Mouse (Mus musculus): ENCODE measurements at regions not wholly inside any gene's neighbourhood (a gene's known extent, or its start where the extent isn't known, plus 50 kb on each side); places are given as distances from the start of the nearest gene placed in this dataset.
A peak's percentile ranks its signal among the peaks of the same experiment; 100 is the strongest.
"Not testable (repeated sequence)": the region's sequence is repeated elsewhere in the genome, so short reads cannot be mapped to it uniquely, and the experiment has no call there.

DNA sequence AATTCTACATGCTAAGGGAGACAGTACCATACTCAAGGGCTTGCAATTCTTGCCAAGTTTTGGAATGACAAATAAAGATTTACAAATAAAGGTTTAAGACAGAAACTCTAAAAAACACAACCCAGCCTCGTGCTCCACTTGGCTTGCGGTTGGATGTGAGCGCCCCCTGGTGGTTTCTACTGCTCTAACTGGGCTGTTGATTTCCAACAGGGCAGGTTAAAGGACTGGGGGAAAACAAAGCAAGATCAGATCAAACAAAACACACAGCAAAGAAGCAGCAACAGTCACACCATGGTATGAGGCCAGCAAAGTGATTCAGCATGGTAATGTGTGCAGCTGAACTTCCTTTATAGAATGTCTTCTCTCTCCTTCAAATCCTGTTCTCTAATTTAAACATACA lies 339.2 kb downstream of the Adam3 start:
- 6% methylated on average over 3 of the region's 3 CpGs for WGBS
- ATAC-seq (ENCODE audit: low read depth): peak; percentile 42; the same call in 1 of the 2 replicates
- H3K27me3 ChIP-seq: no peaks in the 10 kb centered on the region
- no peak overlapping the region for H3K4me2 ChIP-seq
- H3K27ac ChIP-seq (replicated peaks): no peak overlapping the region
- H3K9ac ChIP-seq: no peak overlapping the region
- no peaks in the 10 kb centered on the region for H3K9me3 ChIP-seq
- H3K4me3 ChIP-seq: no peak overlapping the region
- H3K4me1 ChIP-seq (replicated peaks): peaks cover 14% of the 10 kb centered on the region
- no peaks in the 10 kb centered on the region for H3K36me3 ChIP-seq

DNA sequence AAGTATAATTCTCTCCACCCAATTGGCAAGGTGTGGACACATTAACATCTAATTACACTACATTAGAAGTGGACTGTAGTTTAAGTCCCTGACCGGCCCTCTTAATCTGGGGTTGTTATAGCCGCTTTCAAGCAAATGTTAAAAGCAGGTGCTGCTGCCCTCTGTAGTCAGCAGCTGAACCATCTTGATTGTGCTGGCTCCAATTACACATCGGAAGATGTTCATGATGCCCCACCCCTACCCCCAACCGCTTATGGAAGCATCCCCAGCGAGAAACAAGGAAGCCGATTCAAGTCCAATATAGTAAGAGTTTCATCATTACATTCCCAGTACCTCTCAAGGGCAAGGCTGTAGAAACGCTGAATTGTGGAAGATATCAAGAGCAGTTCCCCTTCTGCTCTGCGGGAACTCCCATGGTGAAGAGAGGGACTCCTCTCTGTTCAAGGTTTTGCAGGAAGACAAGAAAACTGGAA lies 341.7 kb downstream of the Adam3 start:
- Histone ChIP-seq H3K27me3 (no peaks in the 10 kb centered on the region), H3K4me2 (no peak overlapping the region), H3K36me3 (no peaks in the 10 kb centered on the region), H3K9me3 (peaks cover 6% of the 10 kb centered on the region; the same call in 1 of the 2 replicates), H3K27ac (replicated peaks) (0 out of 2 replicates have a peak overlapping the region, but pooled peaks have one; percentile 9), H3K4me1 (replicated peaks) (peaks cover 14% of the 10 kb centered on the region), H3K9ac (no peak overlapping the region), H3K4me3 (no peak overlapping the region)
- 64% methylated on average over 8 of the region's 8 CpGs for whole genome bisulfite sequencing
- 0 out of 2 replicates have a peak, but pooled peaks have one; percentile 32 for ATAC-seq (ENCODE audit: low read depth)

DNA sequence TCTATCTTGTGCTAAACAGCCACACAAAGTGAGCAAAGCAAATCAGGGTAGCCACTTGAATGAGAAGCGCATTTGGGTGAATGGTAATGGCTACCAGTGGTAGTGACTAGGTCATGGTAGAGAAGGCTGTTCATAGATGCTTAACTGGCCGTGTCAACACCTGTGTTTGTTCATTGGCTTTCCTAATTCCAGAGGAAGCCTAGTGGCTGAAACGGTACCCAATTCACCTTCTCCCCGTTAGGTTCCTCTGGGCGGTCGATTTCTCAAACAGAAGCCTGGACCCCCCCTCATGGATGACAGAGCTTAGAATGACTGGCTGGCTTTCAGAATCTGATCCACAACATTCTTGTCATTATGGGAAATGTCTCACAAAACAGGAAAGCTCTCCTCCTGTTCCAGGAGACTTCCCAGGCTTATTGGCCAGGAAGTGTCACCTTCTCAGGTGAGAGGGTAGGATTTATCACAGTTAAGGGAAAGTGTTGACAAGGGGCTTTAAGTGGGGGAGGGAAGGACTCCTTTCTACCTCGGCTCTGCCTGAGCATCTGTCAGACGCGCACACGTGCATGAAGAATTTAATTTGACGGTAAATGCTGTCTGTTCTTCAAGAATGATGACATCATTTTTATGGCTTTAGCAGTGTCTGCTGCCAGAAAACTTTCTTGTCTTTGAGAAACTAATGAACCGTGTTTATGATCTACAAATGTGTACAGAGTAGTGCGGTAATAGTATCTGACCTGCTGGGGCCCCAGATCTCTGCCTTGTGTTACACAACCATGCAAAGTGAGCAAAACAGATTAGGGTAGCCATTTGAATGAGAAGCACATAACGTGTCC lies 342.3 kb downstream of the Adam3 start:
- WGBS: 57% methylated on average over 14 of the region's 14 CpGs
- ATAC-seq (ENCODE audit: low read depth): peak; percentile 62; the same call in 1 of the 2 replicates

DNA sequence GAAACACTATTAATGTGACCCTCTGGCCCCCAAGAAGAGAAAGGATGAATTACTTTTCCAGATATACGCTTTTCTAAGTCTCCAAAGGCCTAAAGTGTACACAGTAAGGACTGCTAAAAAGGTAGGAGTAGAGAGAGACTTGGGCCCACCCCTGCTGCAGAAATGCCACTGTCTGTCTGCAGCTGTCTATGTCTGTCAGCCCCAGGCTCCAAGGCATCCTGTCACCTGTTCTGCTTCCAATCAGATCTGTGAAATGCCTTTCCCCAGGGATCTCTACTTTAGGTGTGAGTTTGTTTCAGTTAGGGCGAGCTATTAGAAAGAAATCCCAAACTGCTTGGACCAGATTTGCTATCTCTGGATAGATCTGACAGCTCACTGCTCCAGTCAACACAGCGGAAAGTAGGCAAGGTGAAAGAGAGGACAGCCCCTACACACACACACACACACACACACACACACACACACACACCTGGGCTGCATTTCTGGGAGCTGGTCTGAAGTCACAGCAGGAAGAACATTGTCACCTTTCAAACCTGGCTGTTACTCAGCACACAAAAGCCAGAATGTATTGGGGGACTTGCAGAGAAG lies 343.9 kb downstream of the Adam3 start:
- 90% methylated on average over 3 of the region's 3 CpGs for WGBS

More for the DNA sequence above, 342.3 kb downstream of the Adam3 start:
- Histone ChIP-seq H3K4me2 (no peak overlapping the region), H3K9ac (no peak overlapping the region), H3K36me3 (no peaks in the 10 kb centered on the region), H3K27ac (replicated peaks) (0 out of 2 replicates have a peak overlapping the region, but pooled peaks have one; percentile 9), H3K4me1 (replicated peaks) (peaks cover 14% of the 10 kb centered on the region), H3K4me3 (no peak overlapping the region), H3K9me3 (peaks cover 6% of the 10 kb centered on the region; the same call in 1 of the 2 replicates), H3K27me3 (no peaks in the 10 kb centered on the region)

DNA sequence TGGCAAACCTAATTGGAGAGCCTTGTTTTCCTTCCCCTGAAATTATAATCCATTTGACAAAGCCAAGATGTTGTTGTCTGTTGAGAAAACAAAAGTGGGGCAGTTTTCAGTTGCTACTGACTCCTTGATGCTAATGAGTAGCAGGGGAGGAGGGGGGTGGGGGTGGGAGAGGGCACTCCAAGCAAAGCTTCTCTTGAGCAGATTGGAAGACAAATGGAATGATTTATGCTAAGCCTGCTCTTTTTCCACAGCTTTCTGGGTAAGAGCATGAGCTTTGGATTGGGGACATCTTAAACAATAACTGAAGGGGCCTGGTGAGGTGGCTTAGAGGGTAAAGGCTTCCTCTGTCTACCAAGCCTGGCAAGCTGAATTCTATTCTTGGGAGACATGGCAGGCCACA lies 347.6 kb downstream of the Adam3 start:
- Histone ChIP-seq H3K27me3 (no peaks in the 10 kb centered on the region), H3K9ac (peak overlapping the region; percentile 17; the same call in 1 of the 2 replicates), H3K4me1 (replicated peaks) (peaks cover 1% of the 10 kb centered on the region; the same call in 1 of the 2 replicates), H3K4me2 (no peak overlapping the region), H3K9me3 (peaks cover 6% of the 10 kb centered on the region; the same call in 1 of the 2 replicates), H3K36me3 (no peaks in the 10 kb centered on the region), H3K4me3 (no peak overlapping the region), H3K27ac (replicated peaks) (no peak overlapping the region)
- no peak for ATAC-seq (ENCODE audit: low read depth)

More for the DNA sequence above, 343.9 kb downstream of the Adam3 start:
- ATAC-seq (ENCODE audit: low read depth): no peak
- Histone ChIP-seq H3K27ac (replicated peaks) (no peak overlapping the region), H3K27me3 (no peaks in the 10 kb centered on the region), H3K9ac (no peak overlapping the region), H3K4me3 (no peak overlapping the region), H3K4me2 (no peak overlapping the region), H3K4me1 (replicated peaks) (peaks cover 14% of the 10 kb centered on the region), H3K36me3 (no peaks in the 10 kb centered on the region), H3K9me3 (peaks cover 6% of the 10 kb centered on the region; the same call in 1 of the 2 replicates)

DNA sequence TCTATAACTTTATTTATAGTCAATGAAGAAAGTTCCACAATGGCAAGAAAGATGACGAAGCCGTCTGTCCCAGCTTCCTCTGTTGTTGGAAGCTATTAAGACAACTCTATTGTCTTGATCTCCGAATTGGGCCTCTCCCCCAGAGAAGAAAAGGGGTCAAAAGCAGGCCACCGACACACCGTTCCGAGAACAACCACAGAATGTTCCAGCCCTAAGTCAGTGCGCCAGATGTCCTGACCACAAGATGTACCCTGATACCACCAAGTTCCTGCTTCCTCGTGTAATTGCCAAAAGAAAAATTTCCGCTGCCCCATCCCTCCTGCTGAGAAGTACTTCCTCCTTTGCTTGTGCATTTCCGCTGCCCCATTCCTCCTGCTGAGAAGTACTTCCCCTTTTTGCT lies 348.8 kb downstream of the Adam3 start:
- ATAC-seq (ENCODE audit: low read depth); H3K9ac ChIP-seq: not testable (repeated sequence)
- 78% methylated on average over 10 of the region's 10 CpGs for WGBS

DNA sequence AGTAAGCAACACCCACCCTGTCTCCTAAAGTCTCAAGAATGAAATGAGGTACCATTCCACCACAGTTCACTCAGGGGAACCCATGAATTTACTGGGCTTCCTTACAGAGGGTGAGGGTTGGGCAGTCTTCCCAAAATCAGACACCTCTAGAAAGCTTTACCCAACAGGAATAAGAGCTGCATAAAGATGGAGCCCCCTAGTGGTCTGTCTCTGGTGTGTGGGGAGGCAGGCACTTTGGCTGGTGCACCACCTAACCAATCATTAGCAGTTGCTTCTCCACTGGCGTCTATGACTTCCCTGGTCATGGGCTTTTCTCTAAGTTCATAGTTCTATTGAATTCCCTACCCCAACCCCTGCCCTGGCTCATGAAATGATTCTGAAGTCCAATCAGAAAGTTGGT lies 351.1 kb downstream of the Adam3 start:
- Histone ChIP-seq H3K4me3 (no peak overlapping the region), H3K9ac (no peak overlapping the region), H3K4me1 (replicated peaks) (no peaks in the 10 kb centered on the region), H3K9me3 (no peaks in the 10 kb centered on the region), H3K27ac (replicated peaks) (no peak overlapping the region), H3K36me3 (no peaks in the 10 kb centered on the region), H3K27me3 (no peaks in the 10 kb centered on the region), H3K4me2 (no peak overlapping the region)
- no peak for ATAC-seq (ENCODE audit: low read depth)
- WGBS: 81% methylated on average over 1 of the region's 1 CpGs

More for the DNA sequence above, 348.8 kb downstream of the Adam3 start:
- not testable (repeated sequence) for H3K36me3 ChIP-seq; H3K9me3 ChIP-seq; H3K27me3 ChIP-seq; H3K27ac ChIP-seq (replicated peaks); H3K4me3 ChIP-seq; H3K4me1 ChIP-seq (replicated peaks); H3K4me2 ChIP-seq

DNA sequence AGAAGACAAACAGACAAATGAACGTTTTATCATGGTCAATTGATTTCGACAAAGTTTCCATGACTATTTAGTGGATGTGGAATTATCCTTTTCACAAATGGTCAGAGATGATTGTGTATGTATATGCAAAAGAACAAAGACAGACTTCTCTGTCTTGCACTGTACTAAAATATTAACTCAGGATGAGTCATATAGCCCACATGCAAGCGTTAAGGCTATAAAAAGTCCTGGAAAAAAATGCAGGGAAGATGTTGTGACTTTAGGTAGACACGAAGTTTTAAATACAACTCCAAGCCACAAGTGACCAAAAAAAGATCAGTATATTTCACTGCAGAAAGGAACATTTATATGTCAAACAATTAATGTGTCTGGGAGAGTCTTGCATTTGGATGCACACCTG lies 353.6 kb downstream of the Adam3 start:
- no peak for ATAC-seq (ENCODE audit: low read depth)
- Histone ChIP-seq H3K4me3 (no peak overlapping the region), H3K4me1 (replicated peaks) (peaks cover 5% of the 10 kb centered on the region; the same call in 1 of the 2 replicates), H3K27ac (replicated peaks) (no peak overlapping the region), H3K9ac (no peak overlapping the region), H3K36me3 (no peaks in the 10 kb centered on the region), H3K9me3 (no peaks in the 10 kb centered on the region), H3K4me2 (no peak overlapping the region), H3K27me3 (no peaks in the 10 kb centered on the region)
- 80% methylated on average over 4 of the region's 4 CpGs for WGBS

DNA sequence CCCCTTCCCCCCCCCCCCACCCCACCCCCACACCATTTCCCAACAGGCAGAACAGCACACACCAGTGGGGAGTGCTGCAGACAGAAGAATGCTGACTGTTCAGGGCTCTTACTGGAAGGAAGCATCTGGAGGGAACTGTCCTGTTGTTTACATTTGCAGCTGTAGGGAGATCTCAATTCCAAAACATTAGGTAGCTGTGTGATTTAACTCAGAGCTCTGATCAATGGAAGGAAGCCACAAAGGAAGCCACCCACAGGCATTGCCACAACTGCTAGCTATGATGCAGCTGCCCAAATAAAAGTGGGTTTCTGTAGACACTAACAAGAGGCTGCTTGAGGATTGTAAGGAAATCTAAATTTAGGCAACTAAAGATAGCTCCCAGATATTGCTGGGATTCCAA lies 359.7 kb downstream of the Adam3 start:
- Histone ChIP-seq H3K4me3 (no peak overlapping the region), H3K9ac (no peak overlapping the region), H3K36me3 (no peaks in the 10 kb centered on the region), H3K27me3 (no peaks in the 10 kb centered on the region), H3K9me3 (no peaks in the 10 kb centered on the region), H3K4me2 (no peak overlapping the region), H3K4me1 (replicated peaks) (peaks cover 7% of the 10 kb centered on the region; the same call in 1 of the 2 replicates), H3K27ac (replicated peaks) (no peak overlapping the region)
- ATAC-seq (ENCODE audit: low read depth): peak; percentile 50; the same call in 1 of the 2 replicates

DNA sequence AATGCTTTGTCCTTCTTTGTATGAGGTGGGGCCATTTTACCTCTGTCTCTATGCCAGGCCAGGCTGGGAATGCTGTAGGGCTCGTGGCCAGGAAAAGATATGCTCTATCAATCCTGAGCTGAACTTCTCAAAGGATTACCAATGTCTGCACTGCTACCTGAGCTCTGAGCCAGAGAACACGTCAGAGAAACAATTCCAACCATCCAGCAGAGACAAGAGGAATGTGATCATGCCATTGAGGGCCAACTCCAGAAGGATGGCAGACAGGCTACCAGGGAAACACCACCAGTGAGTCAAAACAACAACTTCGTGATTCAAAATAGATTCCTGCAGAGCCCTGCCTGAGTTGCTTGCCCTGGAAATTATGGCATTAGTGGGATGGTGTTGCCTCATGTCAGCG lies 361.0 kb downstream of the Adam3 start:
- no peaks in the 10 kb centered on the region for H3K27me3 ChIP-seq
- H3K4me1 ChIP-seq (replicated peaks): peaks cover 7% of the 10 kb centered on the region; the same call in 1 of the 2 replicates
- H3K9me3 ChIP-seq: no peaks in the 10 kb centered on the region
- H3K9ac ChIP-seq: no peak overlapping the region
- H3K4me2 ChIP-seq: no peak overlapping the region
- 80% methylated on average over 4 of the region's 4 CpGs for WGBS
- H3K36me3 ChIP-seq: no peaks in the 10 kb centered on the region
- no peak overlapping the region for H3K27ac ChIP-seq (replicated peaks)
- no peak overlapping the region for H3K4me3 ChIP-seq
- ATAC-seq (ENCODE audit: low read depth): no peak

DNA sequence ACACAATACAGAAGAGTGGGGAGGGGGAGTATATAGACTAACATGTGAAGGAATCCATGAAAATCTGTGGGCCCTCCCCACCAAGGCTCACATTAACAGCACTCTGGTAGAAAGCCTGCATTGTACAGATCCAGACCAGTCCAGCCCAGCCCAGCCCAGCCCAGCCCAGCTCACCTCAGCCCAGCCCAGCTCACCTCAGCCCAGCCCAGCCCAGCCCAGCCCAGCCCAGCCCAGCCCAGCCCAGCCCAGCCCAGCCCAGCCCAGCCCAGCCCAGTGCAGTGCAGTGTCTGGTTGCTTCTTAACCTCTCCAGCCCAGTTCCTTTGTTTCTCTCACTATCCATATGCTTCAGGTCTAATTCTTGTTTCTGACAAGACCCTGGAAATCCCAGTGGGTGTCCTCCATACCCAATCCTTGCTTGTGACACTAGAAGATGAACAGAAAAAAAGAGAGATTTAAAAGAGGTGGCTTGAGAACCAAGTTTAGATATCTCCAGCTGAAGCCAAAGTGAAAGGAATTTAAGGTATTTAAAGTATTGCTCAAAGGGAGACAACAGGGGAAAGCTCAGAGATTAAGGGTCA lies 366.5 kb downstream of the Adam3 start:
- Histone ChIP-seq H3K9ac (no peak overlapping the region), H3K4me1 (replicated peaks) (peaks cover 5% of the 10 kb centered on the region), H3K27ac (replicated peaks) (no peak overlapping the region), H3K4me3 (no peak overlapping the region), H3K4me2 (no peak overlapping the region), H3K36me3 (no peaks in the 10 kb centered on the region), H3K27me3 (no peaks in the 10 kb centered on the region), H3K9me3 (no peaks in the 10 kb centered on the region)
- no peak for ATAC-seq (ENCODE audit: low read depth)

DNA sequence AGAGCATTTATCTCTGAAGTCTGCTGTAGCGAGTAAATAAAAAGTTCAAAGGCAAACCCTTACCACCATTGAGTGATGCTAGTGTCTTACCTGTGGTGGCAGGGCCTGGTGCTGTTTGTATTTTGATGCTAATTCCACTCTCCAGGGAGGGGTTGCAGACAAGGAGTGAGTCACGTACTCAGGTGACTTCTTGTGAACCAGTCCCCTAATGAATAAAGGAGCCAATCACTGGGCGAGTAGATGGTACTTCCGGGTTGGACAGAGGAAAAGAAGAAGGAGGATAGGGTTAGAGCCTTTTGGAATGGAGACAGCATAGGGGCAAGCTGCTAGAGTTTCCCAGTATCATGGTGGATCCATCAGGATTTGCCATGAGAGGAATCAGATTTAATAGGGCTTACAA lies 370.5 kb downstream of the Adam3 start:
- no peak overlapping the region for H3K9ac ChIP-seq
- no peak overlapping the region for H3K4me3 ChIP-seq
- H3K4me1 ChIP-seq (replicated peaks): peaks cover 15% of the 10 kb centered on the region
- no peak for ATAC-seq (ENCODE audit: low read depth)
- H3K4me2 ChIP-seq: no peak overlapping the region
- no peak overlapping the region for H3K27ac ChIP-seq (replicated peaks)
- H3K9me3 ChIP-seq: no peaks in the 10 kb centered on the region
- no peaks in the 10 kb centered on the region for H3K27me3 ChIP-seq
- WGBS: 90% methylated on average over 4 of the region's 4 CpGs
- H3K36me3 ChIP-seq: no peaks in the 10 kb centered on the region

Measured in neural tube, embryonic 13.5 days (tissue).